In genomic region chr8:125993636-125994035, GRCm38 (mm10) we compare ENCODE assay signal across 22 mouse cellular contexts. TPM values are rescaled to one million over a fixed set of nuclear protein-coding genes. Genes with fewer than 3 reads are reported as not detected.
DNase-seq lines count a peak whose midpoint lies in the region; ATAC-seq and TF ChIP-seq lines count a peak whose summit lies in the region.
"Had no signal": no experiment of that assay in that cellular context is flagged by ENCODE, and none has a peak within 500 bp of the region (broad histone marks: within the 10 kb centered on the region; RNA-seq: fewer than 3 reads in every experiment).

No protein-coding gene starts in this region.

- H3K4me3 ChIP-seq in kidney, postnatal 0 days (replicated peaks; ENCODE audit: low read depth, low read length): no peak overlapping the region
- no peak overlapping the region for H3K4me3 ChIP-seq in kidney, adult 2 months (ENCODE audit: insufficient read depth, low read depth, low read length)
- no peak overlapping the region for H3K4me3 ChIP-seq in midbrain, embryonic 11.5 days (ENCODE audit: low read depth, low read length)
- no peak overlapping the region for H3K4me3 ChIP-seq in midbrain, embryonic 13.5 days (replicated peaks)
- H3K4me3 ChIP-seq: embryonic facial prominence, embryonic 13.5 days; forebrain, embryonic 10.5 days; forebrain, embryonic 13.5 days; gastrocnemius, adult 2 months; hindbrain, embryonic 12.5 days; hindbrain, embryonic 15.5 days had no signal

- no peak for ATAC-seq in kidney, postnatal 0 days (replicated peaks; ENCODE audit: low FRiP score, low read depth)
- ATAC-seq in midbrain, embryonic 11.5 days (ENCODE audit: low FRiP score): no peak
- no peak for ATAC-seq in midbrain, embryonic 13.5 days
- ATAC-seq: CD4-positive, CD25-positive, alpha-beta regulatory T cell, adult 4 months; forebrain, embryonic 13.5 days; forebrain, embryonic 16.5 days had no signal

- no peak for TF ChIP-seq POLR2A in kidney, adult 2 months (IDR thresholded peaks at IDR 0.05; ENCODE audit: low read depth, low read length)

- TF ChIP-seq CTCF in kidney, postnatal 0 days (IDR thresholded peaks at IDR 0.05; ENCODE audit: low read depth): no peak
- no peak for TF ChIP-seq CTCF in kidney, adult 2 months (conservative IDR thresholded peaks at IDR 0.05; ENCODE audit: insufficient read depth, insufficient read length, low read depth, low read length)

- H3K9ac ChIP-seq in kidney, postnatal 0 days (ENCODE audit: low read depth, low read length): no peak overlapping the region
- no peak overlapping the region for H3K9ac ChIP-seq in midbrain, embryonic 11.5 days (ENCODE audit: low read length)
- no peak overlapping the region for H3K9ac ChIP-seq in midbrain, embryonic 13.5 days (replicated peaks)
- H3K9ac ChIP-seq: embryonic facial prominence, embryonic 13.5 days; forebrain, embryonic 13.5 days; hindbrain, embryonic 12.5 days; hindbrain, embryonic 15.5 days had no signal

- H3K4me1 ChIP-seq in kidney, postnatal 0 days (replicated peaks; ENCODE audit: insufficient read depth, low read length): peaks cover 9% of the 10 kb centered on the region; the same call in 1 of the 2 replicates
- H3K4me1 ChIP-seq in kidney, adult 2 months (ENCODE audit: control insufficient read depth, insufficient read depth, low read length): peaks cover 5% of the 10 kb centered on the region; the same call in 1 of the 2 replicates
- H3K4me1 ChIP-seq in midbrain, embryonic 11.5 days (ENCODE audit: control insufficient read depth, insufficient read depth, low read length): peaks cover 7% of the 10 kb centered on the region
- peaks cover 20% of the 10 kb centered on the region for H3K4me1 ChIP-seq in midbrain, embryonic 13.5 days (replicated peaks)

- no peaks in the 10 kb centered on the region for H3K36me3 ChIP-seq in kidney, postnatal 0 days (ENCODE audit: insufficient read depth, low read length)
- H3K36me3 ChIP-seq in kidney, adult 2 months (ENCODE audit: control insufficient read depth, insufficient read depth, low read length): no peaks in the 10 kb centered on the region
- no peaks in the 10 kb centered on the region for H3K36me3 ChIP-seq in midbrain, embryonic 11.5 days (ENCODE audit: control insufficient read depth, insufficient read depth, low read length)
- H3K36me3 ChIP-seq in midbrain, embryonic 13.5 days: no peaks in the 10 kb centered on the region
- H3K36me3 ChIP-seq: embryonic facial prominence, embryonic 13.5 days; forebrain, embryonic 10.5 days; hindbrain, embryonic 12.5 days; hindbrain, embryonic 15.5 days had no signal

- no peaks in the 10 kb centered on the region for H3K9me3 ChIP-seq in kidney, postnatal 0 days (replicated peaks; ENCODE audit: low read length)
- H3K9me3 ChIP-seq in midbrain, embryonic 11.5 days (ENCODE audit: control insufficient read depth, low read length): no peaks in the 10 kb centered on the region
- no peaks in the 10 kb centered on the region for H3K9me3 ChIP-seq in midbrain, embryonic 13.5 days
- H3K9me3 ChIP-seq: embryonic facial prominence, embryonic 13.5 days; forebrain, embryonic 10.5 days; forebrain, embryonic 13.5 days; hindbrain, embryonic 12.5 days; hindbrain, embryonic 15.5 days had no signal

- no peak overlapping the region for H3K4me2 ChIP-seq in kidney, postnatal 0 days (ENCODE audit: low read length)
- no peak overlapping the region for H3K4me2 ChIP-seq in midbrain, embryonic 11.5 days
- no peak overlapping the region for H3K4me2 ChIP-seq in midbrain, embryonic 13.5 days (replicated peaks)
- H3K4me2 ChIP-seq: embryonic facial prominence, embryonic 13.5 days; forebrain, embryonic 13.5 days; heart, embryonic 11.5 days; hindbrain, embryonic 12.5 days had no signal

- WGBS in kidney, postnatal 0 days: 61% methylated on average over 9 of the region's 9 CpGs
- WGBS in kidney, adult 2 months: 60% methylated on average over 9 of the region's 9 CpGs
- WGBS in midbrain, embryonic 11.5 days: 86% methylated on average over 9 of the region's 9 CpGs
- 89% methylated on average over 9 of the region's 9 CpGs for WGBS in midbrain, embryonic 13.5 days

- H3K27me3 ChIP-seq in kidney, postnatal 0 days (ENCODE audit: insufficient read depth, low read length): peaks cover 12% of the 10 kb centered on the region; the same call in 1 of the 2 replicates
- no peaks in the 10 kb centered on the region for H3K27me3 ChIP-seq in kidney, adult 2 months (replicated peaks; ENCODE audit: control insufficient read depth, insufficient read depth, low read length)
- H3K27me3 ChIP-seq in midbrain, embryonic 11.5 days (ENCODE audit: control insufficient read depth, insufficient read depth, low read length): peaks cover 23% of the 10 kb centered on the region
- peaks cover 58% of the 10 kb centered on the region for H3K27me3 ChIP-seq in midbrain, embryonic 13.5 days

- peak; percentile 14 for DNase-seq in kidney, postnatal 0 days (ENCODE audit: low spot score)
- no peak for DNase-seq in kidney, adult 2 months
- peak; percentile 53 for DNase-seq in midbrain, embryonic 11.5 days (ENCODE audit: low spot score, missing footprints)
- DNase-seq in forelimb bud, embryonic 11.5 days (ENCODE audit: low read depth, low spot score): peak; percentile 11
- DNase-seq in spleen, postnatal 4 days (ENCODE audit: low spot score in 2 of 2): no peak
- DNase-seq: adrenal gland, postnatal 10 days; adrenal gland, postnatal 36 days; cerebellum, adult 2 months; cerebellum, adult 9-11 months; gastrocnemius, adult 2 months; gastrocnemius, postnatal 14 days; heart, adult 11 months had no signal

- no peak overlapping the region for H3K27ac ChIP-seq in kidney, postnatal 0 days
- no peak overlapping the region for H3K27ac ChIP-seq in kidney, adult 2 months (ENCODE audit: insufficient read depth, low read depth, low read length)
- H3K27ac ChIP-seq in midbrain, embryonic 11.5 days (ENCODE audit: low read depth, low read length): no peak overlapping the region
- H3K27ac ChIP-seq in midbrain, embryonic 13.5 days: no peak overlapping the region
- H3K27ac ChIP-seq: embryonic facial prominence, embryonic 13.5 days; forebrain, embryonic 10.5 days; forebrain, embryonic 13.5 days; gastrocnemius, adult 2 months; hindbrain, embryonic 12.5 days; hindbrain, embryonic 15.5 days had no signal

RNA-seq across cellular contexts. Expression of gene Kcnk1, which starts 1.3 kb away (rescaled TPM):
- polyA plus RNA-seq in kidney, postnatal 0 days (2015; fragmentation: Nextera tagmentation; extraction: Ambion mirVana): 66.5 and 72.5 TPM in 2 replicates
- 91.2 and 123 TPM in 2 replicates for polyA plus RNA-seq in kidney, adult 2 months (2012; rRNA removed)
- 3.8 and 4.1 TPM in 2 replicates for polyA plus RNA-seq in midbrain, embryonic 11.5 days (2014; fragmentation: Nextera tagmentation; extraction: Ambion mirVana)
- 6.8 and 8.2 TPM in 2 replicates for polyA plus RNA-seq in midbrain, embryonic 13.5 days (2015; fragmentation: Nextera tagmentation; extraction: Ambion mirVana)
- polyA plus RNA-seq: C2C12; CD4-positive, CD25-positive, alpha-beta regulatory T cell, adult 4 months had no signal

Comparison
In these comparisons a context has a peak if more than half of its experiments do, and no peak if none do; other contexts are left out.
1. DNase-seq: peak in kidney, postnatal 0 days (single experiment), midbrain, embryonic 11.5 days (single experiment) and forelimb bud, embryonic 11.5 days (single experiment); none in kidney, adult 2 months (single experiment) and spleen, postnatal 4 days (0 of 2).